Mouse (Mus musculus) MEL (cell line): ENCODE results near the gene Ppp2r5d. TPM values are rescaled to one million over a fixed set of nuclear protein-coding genes. Genes with fewer than 3 reads are reported as not detected.

ENCODE experiments used
- DNase-seq: peaks from one replicate; pipeline ENCODE4 v3.0.0; 2011; ENCODE audit warnings: low read depth, low spot score
- H3K27ac ChIP-seq: 2 replicates; pipeline ENCODE4 v1.5.1; 2012; ENCODE audit warnings: low read depth, mild to moderate bottlenecking, control low read depth, low read length, moderate library complexity; ENCODE audit not compliant: control insufficient read depth
- H3K27me3 ChIP-seq, 2 experiments: fragments of 150-350 bp in 1 of 2; sonication (generic) in 1 of 2; 2 replicates each; pipeline ENCODE4 v1.6.1; 2012; ENCODE audit warnings: low read length in 2 of 2, mild to moderate bottlenecking in 2 of 2, improper control_type of control experiment in 1 of 2, moderate library complexity in 1 of 2; ENCODE audit not compliant: insufficient read depth in 2 of 2, control insufficient read depth in 1 of 2
- H3K36me3 ChIP-seq, 2 experiments: 2 replicates each; pipeline ENCODE4 v1.6.1; 2012 to 2014; ENCODE audit warnings: low read length in 2 of 2, improper control_type of control experiment in 1 of 2, inconsistent platforms in 1 of 2, mild to moderate bottlenecking in 1 of 2; ENCODE audit not compliant: insufficient read depth in 2 of 2, control insufficient read depth in 1 of 2
- H3K4me1 ChIP-seq, 2 experiments: fragments of 150-350 bp in 1 of 2; sonication (generic) in 1 of 2; 2 replicates each; pipeline ENCODE4 v1.6.1; 2012; ENCODE audit warnings: low read length in 2 of 2, improper control_type of control experiment in 1 of 2, mild to moderate bottlenecking in 1 of 2; ENCODE audit not compliant: insufficient read depth in 2 of 2, control insufficient read depth in 1 of 2
- H3K4me3 ChIP-seq, 2 experiments: fragments of 150-350 bp in 1 of 2; sonication (generic) in 1 of 2; 2 replicates each; pipeline ENCODE4 v1.5.1; 2012; ENCODE audit warnings: low read depth in 2 of 2, low read length in 2 of 2, mild to moderate bottlenecking in 2 of 2, moderate library complexity in 2 of 2, control low read depth in 1 of 2, improper control_type of control experiment in 1 of 2; ENCODE audit not compliant: control insufficient read depth in 1 of 2, insufficient read depth in 1 of 2
- H3K79me2 ChIP-seq: 2 replicates; pipeline ENCODE4 v1.6.1; 2012; ENCODE audit warnings: mild to moderate bottlenecking, low read length, moderate library complexity; ENCODE audit not compliant: control insufficient read depth, poor library complexity, insufficient read depth
- H3K9ac ChIP-seq: 2 replicates; pipeline ENCODE4 v1.6.1; 2012; ENCODE audit warnings: low read depth, mild to moderate bottlenecking, control low read depth, low read length, moderate library complexity; ENCODE audit not compliant: control insufficient read depth, poor library complexity, severe bottlenecking
- H3K9me3 ChIP-seq: fragments of 150-350 bp; sonication (generic); replicated peaks from 2 replicates; pipeline ENCODE4 v1.6.1; 2012; ENCODE audit warnings: mild to moderate bottlenecking, low read length, improper control_type of control experiment, moderate library complexity; ENCODE audit not compliant: insufficient read depth
- BHLHE40 ChIP-seq: IDR thresholded peaks from 2 replicates; pipeline ENCODE4 v1.6.1; 2012; ENCODE audit warnings: low read depth, mild to moderate bottlenecking, inconsistent platforms, low read length, improper control_type of control experiment, borderline replicate concordance
- CHD2 ChIP-seq: IDR thresholded peaks from 2 replicates; pipeline ENCODE4 v1.6.1; 2011; ENCODE audit warnings: low read length, improper control_type of control experiment
- CTCF ChIP-seq, 3 experiments: IDR thresholded peaks in 2 of 3; conservative IDR thresholded peaks in 1 of 3; 2 replicates each; pipeline ENCODE4 v1.5.1; 2011 to 2012; ENCODE audit warnings: low read length in 3 of 3, low read depth in 2 of 3, mild to moderate bottlenecking in 2 of 3, improper control_type of control experiment in 1 of 3, inconsistent platforms in 1 of 3, mixed read lengths in 1 of 3, moderate library complexity in 1 of 3; ENCODE audit not compliant: control insufficient read depth in 1 of 3, insufficient read depth in 1 of 3, poor library complexity in 1 of 3, severe bottlenecking in 1 of 3
- ELF1 ChIP-seq: IDR thresholded peaks from 2 replicates; pipeline ENCODE4 v1.6.1; 2014; ENCODE audit warnings: low read depth, mild to moderate bottlenecking, inconsistent platforms, low read length, improper control_type of control experiment, moderate library complexity
- EP300 ChIP-seq, 2 experiments: IDR thresholded peaks; 2 replicates each; pipeline ENCODE4 v1.6.1; 2011; ENCODE audit warnings: improper control_type of control experiment in 2 of 2, low read length in 2 of 2, low read depth in 1 of 2, mild to moderate bottlenecking in 1 of 2
- GATA1 ChIP-seq: IDR thresholded peaks from 2 replicates; pipeline ENCODE4 v1.6.1; 2011; ENCODE audit warnings: low read depth, low read length, improper control_type of control experiment
- HCFC1 ChIP-seq: IDR thresholded peaks from 2 replicates; pipeline ENCODE4 v1.6.1; 2012; ENCODE audit warnings: low read depth, mild to moderate bottlenecking, inconsistent platforms, low read length, improper control_type of control experiment, moderate library complexity
- MEF2A ChIP-seq: IDR thresholded peaks from 2 replicates; pipeline ENCODE4 v1.6.1; 2014; ENCODE audit warnings: low read depth, mild to moderate bottlenecking, inconsistent platforms, low read length, improper control_type of control experiment; ENCODE audit not compliant: poor library complexity, insufficient replicate concordance, severe bottlenecking; ENCODE audit errors: extremely low read depth
- MXI1 ChIP-seq: IDR thresholded peaks from 2 replicates; pipeline ENCODE4 v1.6.1; 2011; ENCODE audit warnings: mild to moderate bottlenecking, low read depth, low read length, improper control_type of control experiment
- MYC ChIP-seq: IDR thresholded peaks from 2 replicates; pipeline ENCODE4 v1.6.1; 2011; ENCODE audit warnings: low read depth, mild to moderate bottlenecking, low read length, improper control_type of control experiment, moderate library complexity
- NELFE ChIP-seq: IDR thresholded peaks from 2 replicates; pipeline ENCODE4 v1.6.1; 2011; ENCODE audit warnings: low read depth, low read length, improper control_type of control experiment
- NRF1 ChIP-seq: IDR thresholded peaks from 2 replicates; pipeline ENCODE4 v1.6.1; 2014; ENCODE audit warnings: low read depth, mild to moderate bottlenecking, inconsistent platforms, low read length, improper control_type of control experiment, moderate library complexity; ENCODE audit not compliant: poor library complexity, insufficient read depth, severe bottlenecking
- SMC3 ChIP-seq: IDR thresholded peaks from 2 replicates; pipeline ENCODE4 v1.6.1; 2011; ENCODE audit warnings: low read depth, low read length, improper control_type of control experiment
- TBP ChIP-seq: IDR thresholded peaks from 2 replicates; pipeline ENCODE4 v1.8.0; 2011; ENCODE audit warnings: low read depth, low read length, improper control_type of control experiment
- USF2 ChIP-seq, 2 experiments: IDR thresholded peaks; 2 replicates each; pipeline ENCODE4 v1.6.1; 2011 to 2012; ENCODE audit warnings: improper control_type of control experiment in 2 of 2, low read length in 2 of 2, borderline replicate concordance in 1 of 2, inconsistent platforms in 1 of 2, low read depth in 1 of 2, mild to moderate bottlenecking in 1 of 2; ENCODE audit not compliant: insufficient read depth in 1 of 2
- ZKSCAN1 ChIP-seq: IDR thresholded peaks from 2 replicates; pipeline ENCODE4 v1.6.1; 2012; ENCODE audit warnings: low read depth, mild to moderate bottlenecking, inconsistent platforms, low read length, improper control_type of control experiment, moderate library complexity
- ZNF384 ChIP-seq: IDR thresholded peaks from 2 replicates; pipeline ENCODE4 v1.6.1; 2012; ENCODE audit warnings: low read depth, mild to moderate bottlenecking, inconsistent platforms, low read length, improper control_type of control experiment
- polyA plus RNA-seq, 2 experiments: library from polyadenylated mRNA; stranded (reverse) in 1 of 2; unstranded in 1 of 2; fragments of >175 nt in 1 of 2; fragments of >200 nt in 1 of 2; gene quantifications; 2 replicates each; pipeline versions ENCODE4 v1.2.1 to v1.2.4; 2012; ENCODE audit warnings: low replicate concordance in 2 of 2, low read depth in 1 of 2; ENCODE audit not compliant: insufficient read length in 2 of 2, insufficient read depth in 1 of 2, missing spikeins in 1 of 2
- total RNA-seq: library from RNA; depleted of rRNA; stranded (reverse); fragments of 300-350 nt; gene quantifications from 2 replicates; pipeline ENCODE4 v1.2.3, GENCODE M21; 2012

Gene Ppp2r5d
- total and polyA plus RNA-seq, 3 experiments: 47.6 to 82.9 (median 80.4) TPM

DNA sequence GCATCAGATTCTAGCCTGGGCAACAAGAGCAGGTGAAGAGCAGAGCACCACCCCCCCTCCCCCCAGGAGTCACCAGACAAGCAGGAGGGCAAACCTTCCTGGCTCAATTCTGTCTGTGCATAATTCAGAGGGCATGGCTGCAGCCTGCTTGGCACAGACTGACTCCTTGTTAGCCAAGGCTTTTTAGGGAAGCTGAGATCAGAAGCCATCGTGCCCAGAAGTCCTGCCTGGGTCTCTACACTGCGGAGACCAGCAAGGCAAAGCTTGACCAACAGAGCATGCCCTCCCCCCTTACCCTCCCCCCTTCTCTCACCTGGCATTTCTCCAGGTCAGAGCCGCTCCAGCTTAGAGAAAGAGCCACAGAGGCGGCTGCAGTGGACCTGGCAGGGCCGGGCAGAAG, 42.2 kb downstream of the Ppp2r5d start:
- Histone ChIP-seq H3K27me3 (no peaks in the 10 kb centered on the region), H3K27ac (no peak overlapping the region), H3K36me3 (no peaks in the 10 kb centered on the region; a peak in 1 of 4 replicates), H3K9ac (no peak overlapping the region), H3K9me3 (no peaks in the 10 kb centered on the region), H3K4me1 (no peaks in the 10 kb centered on the region), H3K79me2 (no peaks in the 10 kb centered on the region), H3K4me3 (no peak overlapping the region)
- TF ChIP-seq USF2 (IDR thresholded peaks at IDR 0.05; ENCODE audit: borderline replicate concordance in 1 of 2, insufficient read depth in 1 of 2, low read depth in 1 of 2, low read length in 2 of 2) (no peak), BHLHE40 (no peak), GATA1 (no peak), ELF1 (no peak), SMC3 (no peak), EP300 (IDR thresholded peaks at IDR 0.05; ENCODE audit: low read depth in 1 of 2, low read length in 2 of 2) (no peak), TBP (no peak), MEF2A (no peak), MXI1 (no peak), ZKSCAN1 (no peak)
- DNase-seq: no peak

GRCm38 (mm10) chr17:46661981-46662380, 42.9 kb downstream of the Ppp2r5d start:
- TF ChIP-seq USF2 (IDR thresholded peaks at IDR 0.05; ENCODE audit: borderline replicate concordance in 1 of 2, insufficient read depth in 1 of 2, low read depth in 1 of 2, low read length in 2 of 2) (no peak), MYC (no peak), CHD2 (no peak), CTCF (IDR thresholded peaks at IDR 0.05 in 2 of 3, conservative IDR thresholded peaks at IDR 0.05 in 1 of 3; ENCODE audit: control insufficient read depth in 1 of 3, insufficient read depth in 1 of 3, low read depth in 2 of 3, low read length in 3 of 3, poor library complexity in 1 of 3, severe bottlenecking in 1 of 3) (no peak), HCFC1 (no peak), NRF1 (no peak), ZNF384 (no peak), NELFE (no peak)

More at GRCm38 (mm10) chr17:46661981-46662380, 42.9 kb downstream of the Ppp2r5d start:
- Histone ChIP-seq H3K4me3 (no peak overlapping the region), H3K36me3 (no peaks in the 10 kb centered on the region; a peak in 1 of 4 replicates), H3K27ac (no peak overlapping the region), H3K27me3 (no peaks in the 10 kb centered on the region), H3K9ac (no peak overlapping the region), H3K79me2 (no peaks in the 10 kb centered on the region), H3K9me3 (no peaks in the 10 kb centered on the region), H3K4me1 (no peaks in the 10 kb centered on the region)
- DNase-seq: no peak
